Comparison of ENCODE assay signal across 22 mouse cellular contexts in genomic region chr10:44846765-44847164, GRCm38 (mm10).
DNase-seq lines count a peak whose midpoint lies in the region; ATAC-seq and TF ChIP-seq lines count a peak whose summit lies in the region.
"Had no signal": no experiment of that assay in that cellular context is flagged by ENCODE, and none has a peak within 500 bp of the region (broad histone marks: within the 10 kb centered on the region; RNA-seq: fewer than 3 reads in every experiment).

No protein-coding gene starts in this region.

- H3K27me3 ChIP-seq in lung, embryonic 16.5 days (ENCODE audit: control insufficient read depth, insufficient read depth, low read depth, low read length): no peaks in the 10 kb centered on the region
- no peaks in the 10 kb centered on the region for H3K27me3 ChIP-seq in intestine, embryonic 15.5 days (replicated peaks)
- no peaks in the 10 kb centered on the region for H3K27me3 ChIP-seq in intestine, postnatal 0 days (replicated peaks; ENCODE audit: control insufficient read depth, insufficient read depth, low read length)
- H3K27me3 ChIP-seq: heart, embryonic 12.5 days; heart, embryonic 15.5 days had no signal

- ATAC-seq in lung, embryonic 16.5 days (ENCODE audit: low read depth): no peak
- ATAC-seq in intestine, embryonic 15.5 days: peak; percentile 85
- peak; percentile 47 for ATAC-seq in intestine, postnatal 0 days
- no peak for ATAC-seq in erythroblast, adult 5-6 weeks (replicated peaks; ENCODE audit: low FRiP score, poor library complexity, severe bottlenecking)
- ATAC-seq: CD4-positive, CD25-positive, alpha-beta regulatory T cell, adult 4 months; forebrain, postnatal 0 days; hindbrain, postnatal 0 days had no signal

- H3K36me3 ChIP-seq in lung, embryonic 16.5 days (ENCODE audit: control insufficient read depth, insufficient read depth, low read length): no peaks in the 10 kb centered on the region
- no peaks in the 10 kb centered on the region for H3K36me3 ChIP-seq in intestine, embryonic 15.5 days
- no peaks in the 10 kb centered on the region for H3K36me3 ChIP-seq in intestine, postnatal 0 days (ENCODE audit: control insufficient read depth, insufficient read depth)
- H3K36me3 ChIP-seq: heart, embryonic 12.5 days; heart, embryonic 15.5 days; hindbrain, embryonic 10.5 days had no signal

- no peak for TF ChIP-seq CTCF in intestine, postnatal 0 days (IDR thresholded peaks at IDR 0.05; ENCODE audit: low read depth)

- DNase-seq in lung, postnatal 36 days: no peak
- no peak for DNase-seq in cerebellum, postnatal 25 days
- DNase-seq: adrenal gland, adult 2 months; adrenal gland, postnatal 14 days; cerebellum, adult 11 months; cerebellum, adult 2 months; cerebellum, adult 9-11 months; forebrain, postnatal 0 days; gastrocnemius, postnatal 25 days; heart, adult 18-20 months; heart, postnatal 10 days; heart, postnatal 36 days had no signal

- H3K9ac ChIP-seq in lung, embryonic 16.5 days (ENCODE audit: low read length): no peak overlapping the region
- no peak overlapping the region for H3K9ac ChIP-seq in intestine, embryonic 15.5 days
- no peak overlapping the region for H3K9ac ChIP-seq in intestine, postnatal 0 days (ENCODE audit: low read depth, low read length)
- H3K9ac ChIP-seq: forebrain, postnatal 0 days; heart, embryonic 12.5 days; heart, embryonic 15.5 days; hindbrain, embryonic 14.5 days had no signal

- no peak overlapping the region for H3K4me3 ChIP-seq in lung, embryonic 16.5 days (ENCODE audit: low read length)
- no peak overlapping the region for H3K4me3 ChIP-seq in intestine, embryonic 15.5 days (replicated peaks)
- H3K4me3 ChIP-seq in intestine, postnatal 0 days (ENCODE audit: low read depth, low read length): no peak overlapping the region
- H3K4me3 ChIP-seq: heart, embryonic 12.5 days; heart, embryonic 15.5 days; hindbrain, embryonic 10.5 days had no signal

- WGBS in lung, embryonic 16.5 days: 60% methylated on average over 3 of the region's 3 CpGs
- 19% methylated on average over 3 of the region's 3 CpGs for WGBS in intestine, embryonic 15.5 days
- WGBS in intestine, postnatal 0 days: 16% methylated on average over 3 of the region's 3 CpGs

- H3K4me2 ChIP-seq in lung, embryonic 16.5 days (ENCODE audit: low read depth, low read length): no peak overlapping the region
- H3K4me2 ChIP-seq in intestine, embryonic 15.5 days (replicated peaks): no peak overlapping the region
- H3K4me2 ChIP-seq in intestine, postnatal 0 days (replicated peaks; ENCODE audit: low read depth): no peak overlapping the region
- H3K4me2 ChIP-seq: heart, embryonic 12.5 days; heart, embryonic 15.5 days; hindbrain, embryonic 14.5 days had no signal

- peak overlapping the region; percentile 70; the same call in 1 of the 2 replicates for H3K27ac ChIP-seq in lung, embryonic 16.5 days (ENCODE audit: low read length)
- peak overlapping the region; percentile 54 for H3K27ac ChIP-seq in intestine, embryonic 15.5 days
- H3K27ac ChIP-seq in intestine, postnatal 0 days (ENCODE audit: low read depth, low read length): peak overlapping the region; percentile 47; the same call in 1 of the 2 replicates
- H3K27ac ChIP-seq: heart, embryonic 15.5 days; hindbrain, embryonic 10.5 days; hindbrain, embryonic 14.5 days; hindbrain, postnatal 0 days had no signal

- peaks cover 9% of the 10 kb centered on the region; the same call in 1 of the 2 replicates for H3K4me1 ChIP-seq in lung, embryonic 16.5 days (replicated peaks; ENCODE audit: control insufficient read depth, insufficient read depth, low read length)
- H3K4me1 ChIP-seq in intestine, embryonic 15.5 days (replicated peaks): no peaks in the 10 kb centered on the region
- H3K4me1 ChIP-seq in intestine, postnatal 0 days (replicated peaks; ENCODE audit: control insufficient read depth, insufficient read depth, low read length): peaks cover 10% of the 10 kb centered on the region

- H3K9me3 ChIP-seq in lung, embryonic 16.5 days (ENCODE audit: control insufficient read depth, low read length): no peaks in the 10 kb centered on the region
- no peaks in the 10 kb centered on the region for H3K9me3 ChIP-seq in intestine, embryonic 15.5 days
- H3K9me3 ChIP-seq in intestine, postnatal 0 days (ENCODE audit: control insufficient read depth): no peaks in the 10 kb centered on the region
- H3K9me3 ChIP-seq: heart, embryonic 12.5 days; heart, embryonic 15.5 days; hindbrain, embryonic 10.5 days had no signal

Comparison
In these comparisons a context has a peak if more than half of its experiments do, and no peak if none do; other contexts are left out.
1. ATAC-seq: peak in intestine, embryonic 15.5 days (single experiment) and intestine, postnatal 0 days (single experiment); none in lung, embryonic 16.5 days (single experiment) and erythroblast, adult 5-6 weeks (single experiment).
2. Peak in every context shown above with its lines, with median percentiles within 50 percentile points of each other: H3K27ac ChIP-seq.